ENCODE assay signal across 8 mouse cellular contexts in genomic region chr4:59034918-59035785, GRCm38 (mm10). TPM values are rescaled to one million over a fixed set of nuclear protein-coding genes. Genes with fewer than 3 reads are reported as not detected.
A peak's percentile ranks its signal among the peaks of the same experiment; 100 is the strongest.
DNase-seq lines count a peak whose midpoint lies in the region; ATAC-seq lines count a peak whose summit lies in the region.

Gene Gng10 (plus strand): TSS chr4:59035088.

- H3K9me3 ChIP-seq in hindbrain, embryonic 13.5 days = peaks cover 2% of the 10 kb centered on the region; the same call in 1 of the 2 replicates

- H3K36me3 ChIP-seq in hindbrain, embryonic 13.5 days = peaks cover 15% of the 10 kb centered on the region

- peaks cover 12% of the 10 kb centered on the region for H3K4me1 ChIP-seq in hindbrain, embryonic 13.5 days (replicated peaks)

- peak within 1 kb of the TSS; percentile 78 for H3K4me3 ChIP-seq in hindbrain, embryonic 13.5 days

- ATAC-seq in hindbrain, embryonic 13.5 days (ENCODE audit: low FRiP score) = peak; percentile 92

- peak within 1 kb of the TSS; percentile 97 for H3K27ac ChIP-seq in hindbrain, embryonic 13.5 days

- DNase-seq in ZHBTc4 (ENCODE audit: low read depth, low spot score) = peak; percentile 64
- DNase-seq in cerebellum, postnatal 36 days = peak; percentile 66 to 67
- peak; percentile 72 to 75 for DNase-seq in frontal cortex, postnatal 36 days (ENCODE audit: low spot score in 2 of 2)
- peak; percentile 75 for DNase-seq in layer of hippocampus, postnatal 36 days
- peak; percentile 52 for DNase-seq in lung, postnatal 25 days (ENCODE audit: low spot score)
- DNase-seq in retina, embryonic 14.5 days (ENCODE audit: low spot score) = peak; percentile 73
- peak; percentile 84 for DNase-seq in thymus, postnatal 4 days

- no peaks in the 10 kb centered on the region for H3K27me3 ChIP-seq in hindbrain, embryonic 13.5 days

- WGBS in hindbrain, embryonic 13.5 days = 4% methylated on average over 76 of the region's 76 CpGs

- H3K4me2 ChIP-seq in hindbrain, embryonic 13.5 days = peak within 1 kb of the TSS; percentile 62

- peak within 1 kb of the TSS; percentile 96 for H3K9ac ChIP-seq in hindbrain, embryonic 13.5 days

RNA-seq across cellular contexts. Expression of gene Gng10, which starts in this region (rescaled TPM):
- polyA plus RNA-seq in hindbrain, embryonic 13.5 days (2015; fragmentation: Nextera tagmentation; extraction: Ambion mirVana) = 150 and 154 TPM in 2 replicates
- 100 to 1,000 TPM in 1 of 2 experiments, 10 to 100 TPM in 1; 95.6 to 105 TPM for total RNA-seq in layer of hippocampus, postnatal 36 days (2021)

Comparison
In these comparisons a context has a peak if more than half of its experiments do, and no peak if none do; other contexts are left out.
1. Peak in every context shown above with its lines: DNase-seq, ATAC-seq, H3K4me3 ChIP-seq and H3K27ac ChIP-seq.